Comparison of ENCODE assay signal across 26 mouse cellular contexts in the genomic region with DNA sequence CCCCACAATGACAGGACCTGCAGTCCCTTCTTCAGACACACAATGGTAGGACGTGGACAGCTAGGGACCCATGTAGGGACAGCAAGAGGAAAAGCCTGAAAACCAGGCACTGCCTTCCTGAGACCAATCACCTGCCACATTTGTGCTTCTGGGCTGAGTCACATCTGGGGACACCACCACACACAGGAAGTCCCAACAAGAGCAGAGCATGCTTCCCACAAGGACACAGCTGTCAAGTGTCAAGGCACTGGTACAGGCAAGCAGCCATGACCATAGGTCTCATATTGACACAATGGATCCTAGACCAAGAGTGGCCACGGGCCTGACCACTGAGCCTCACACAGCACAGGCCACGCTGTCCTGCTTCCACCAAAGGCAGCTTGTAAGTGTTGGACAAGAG. TPM values are rescaled to one million over a fixed set of nuclear protein-coding genes. Genes with fewer than 3 reads are reported as not detected.
DNase-seq lines count a peak whose midpoint lies in the region; ATAC-seq and TF ChIP-seq lines count a peak whose summit lies in the region.
"Had no signal": no experiment of that assay in that cellular context is flagged by ENCODE, and none has a peak within 500 bp of the region (broad histone marks: within the 10 kb centered on the region; RNA-seq: fewer than 3 reads in every experiment).

No protein-coding gene starts in this region.

- TF ChIP-seq EP300 in heart, adult 2 months (IDR thresholded peaks at IDR 0.05; ENCODE audit: insufficient read depth, low read depth, low read length), result no peak

- WGBS in embryonic facial prominence, embryonic 14.5 days, result 86% methylated on average over 3 of the region's 3 CpGs
- WGBS in embryonic facial prominence, embryonic 10.5 days, result 91% methylated on average over 3 of the region's 3 CpGs
- WGBS in heart, embryonic 13.5 days, result 88% methylated on average over 3 of the region's 3 CpGs
- WGBS in heart, adult 2 months, result 73% methylated on average over 3 of the region's 3 CpGs

- H3K4me2 ChIP-seq in embryonic facial prominence, embryonic 14.5 days (ENCODE audit: low read depth, low read length), result no peak overlapping the region
- no peak overlapping the region for H3K4me2 ChIP-seq in heart, embryonic 13.5 days
- H3K4me2 ChIP-seq: embryonic facial prominence, embryonic 13.5 days; forebrain, embryonic 15.5 days; heart, embryonic 11.5 days; hindbrain, embryonic 14.5 days; intestine, embryonic 15.5 days had no signal

- intact Hi-C loops in heart, adult 2 months (cut with DNase I), result no loop called here

- no peak for TF ChIP-seq POLR2A in heart, adult 2 months (IDR thresholded peaks at IDR 0.05; ENCODE audit: insufficient read depth, low read depth, low read length)

- no peak for DNase-seq in embryonic facial prominence, embryonic 14.5 days (ENCODE audit: low spot score)
- no peak for DNase-seq in embryonic facial prominence, embryonic 10.5 days (ENCODE audit: low spot score)
- DNase-seq in heart, adult 2 months, result no peak
- DNase-seq in layer of hippocampus, postnatal 14 days (ENCODE audit: low spot score in 2 of 2), result no peak
- DNase-seq: adrenal gland, postnatal 14 days; cerebellum, adult 9-10 months; cerebellum, postnatal 25 days; gastrocnemius, postnatal 25 days; heart, postnatal 10 days; heart, postnatal 4 days; kidney, adult 18-20 months had no signal

- ATAC-seq in embryonic facial prominence, embryonic 14.5 days (ENCODE audit: low read depth), result no peak
- no peak for ATAC-seq in heart, embryonic 13.5 days (ENCODE audit: extremely low read depth, insufficient number of reproducible peaks, low FRiP score, low TSS enrichment)
- ATAC-seq in megakaryocyte, adult 5-6 weeks (ENCODE audit: poor library complexity, severe bottlenecking), result no peak
- ATAC-seq: activated CD4-positive, CD25-positive, alpha-beta regulatory T cell, adult 4 months; forebrain, embryonic 15.5 days; intestine, embryonic 15.5 days; Patski had no signal

- no peak overlapping the region for H3K27ac ChIP-seq in embryonic facial prominence, embryonic 14.5 days (replicated peaks; ENCODE audit: low read depth, low read length)
- no peak overlapping the region for H3K27ac ChIP-seq in embryonic facial prominence, embryonic 10.5 days (replicated peaks)
- H3K27ac ChIP-seq in heart, embryonic 13.5 days (replicated peaks), result no peak overlapping the region
- H3K27ac ChIP-seq in heart, adult 2 months, result no peak overlapping the region
- H3K27ac ChIP-seq: embryonic facial prominence, embryonic 13.5 days; forebrain, embryonic 15.5 days; hindbrain, embryonic 14.5 days; intestine, embryonic 15.5 days had no signal

- peaks cover 4% of the 10 kb centered on the region; the same call in 1 of the 2 replicates for H3K79me2 ChIP-seq in heart, adult 2 months (replicated peaks; ENCODE audit: control insufficient read depth, insufficient read depth, low read length)

- H3K36me3 ChIP-seq in embryonic facial prominence, embryonic 14.5 days (ENCODE audit: control insufficient read depth, insufficient read depth, low read length), result peaks cover 41% of the 10 kb centered on the region
- H3K36me3 ChIP-seq in embryonic facial prominence, embryonic 10.5 days (replicated peaks), result peaks cover 74% of the 10 kb centered on the region
- H3K36me3 ChIP-seq in heart, embryonic 13.5 days, result peaks cover 50% of the 10 kb centered on the region
- H3K36me3 ChIP-seq in heart, adult 2 months (ENCODE audit: control insufficient read depth, insufficient read depth, low read length), result no peaks in the 10 kb centered on the region
- H3K36me3 ChIP-seq in megakaryocyte, embryonic 14.5 days (replicated peaks; ENCODE audit: low read length), result peaks cover 59% of the 10 kb centered on the region

- TF ChIP-seq CTCF in heart, adult 2 months (IDR thresholded peaks at IDR 0.05), result no peak

- 0 out of 2 replicates have a peak overlapping the region, but pooled peaks have one; percentile 25 for H3K9ac ChIP-seq in embryonic facial prominence, embryonic 14.5 days (ENCODE audit: low read depth, low read length)
- 0 out of 2 replicates have a peak overlapping the region, but pooled peaks have one; percentile 6 for H3K9ac ChIP-seq in heart, embryonic 13.5 days
- no peak overlapping the region for H3K9ac ChIP-seq in heart, adult 2 months (ENCODE audit: low read depth, low read length)
- H3K9ac ChIP-seq: embryonic facial prominence, embryonic 13.5 days; forebrain, embryonic 15.5 days; hindbrain, embryonic 14.5 days; intestine, embryonic 15.5 days had no signal

- peaks cover 18% of the 10 kb centered on the region for H3K4me1 ChIP-seq in embryonic facial prominence, embryonic 14.5 days (ENCODE audit: control insufficient read depth, insufficient read depth, low read length)
- H3K4me1 ChIP-seq in embryonic facial prominence, embryonic 10.5 days, result peaks cover 39% of the 10 kb centered on the region
- peaks cover 37% of the 10 kb centered on the region for H3K4me1 ChIP-seq in heart, embryonic 13.5 days
- peaks cover 14% of the 10 kb centered on the region for H3K4me1 ChIP-seq in heart, adult 2 months (ENCODE audit: control insufficient read depth, insufficient read depth, low read length)
- peaks cover 57% of the 10 kb centered on the region for H3K4me1 ChIP-seq in megakaryocyte, embryonic 14.5 days

- no peak overlapping the region for H3K4me3 ChIP-seq in embryonic facial prominence, embryonic 14.5 days (ENCODE audit: low read depth, low read length)
- H3K4me3 ChIP-seq in embryonic facial prominence, embryonic 10.5 days, result no peak overlapping the region
- H3K4me3 ChIP-seq in heart, embryonic 13.5 days, result no peak overlapping the region
- no peak overlapping the region for H3K4me3 ChIP-seq in heart, adult 2 months
- peak overlapping the region; percentile 78 for H3K4me3 ChIP-seq in megakaryocyte, embryonic 14.5 days (replicated peaks)
- H3K4me3 ChIP-seq: embryonic facial prominence, embryonic 13.5 days; erythroblast, embryonic 14.5 days; forebrain, embryonic 15.5 days; intestine, embryonic 15.5 days had no signal

- H3K9me3 ChIP-seq in embryonic facial prominence, embryonic 14.5 days (ENCODE audit: control insufficient read depth, low read length), result no peaks in the 10 kb centered on the region
- H3K9me3 ChIP-seq in embryonic facial prominence, embryonic 10.5 days, result no peaks in the 10 kb centered on the region
- H3K9me3 ChIP-seq in heart, embryonic 13.5 days, result no peaks in the 10 kb centered on the region
- H3K9me3 ChIP-seq in megakaryocyte, embryonic 14.5 days, result no peaks in the 10 kb centered on the region
- H3K9me3 ChIP-seq: embryonic facial prominence, embryonic 13.5 days; forebrain, embryonic 15.5 days; intestine, embryonic 15.5 days had no signal

- no peaks in the 10 kb centered on the region for H3K27me3 ChIP-seq in embryonic facial prominence, embryonic 14.5 days (replicated peaks; ENCODE audit: control insufficient read depth, insufficient read depth, low read length)
- H3K27me3 ChIP-seq in embryonic facial prominence, embryonic 10.5 days (replicated peaks; ENCODE audit: low read depth, poor library complexity, severe bottlenecking), result no peaks in the 10 kb centered on the region
- H3K27me3 ChIP-seq in heart, embryonic 13.5 days (replicated peaks), result no peaks in the 10 kb centered on the region
- no peaks in the 10 kb centered on the region for H3K27me3 ChIP-seq in heart, adult 2 months (ENCODE audit: control insufficient read depth, insufficient read depth, low read length)
- no peaks in the 10 kb centered on the region for H3K27me3 ChIP-seq in megakaryocyte, embryonic 14.5 days (replicated peaks)
- H3K27me3 ChIP-seq: embryonic facial prominence, embryonic 13.5 days; forebrain, embryonic 15.5 days; intestine, embryonic 15.5 days; Patski had no signal

RNA-seq across cellular contexts. Expression of a gene that starts 3.9 kb away (rescaled TPM):
- 77.5 and 78.9 TPM in 2 replicates for polyA plus RNA-seq in embryonic facial prominence, embryonic 14.5 days (2014; fragmentation: Nextera tagmentation; extraction: Ambion mirVana)
- polyA plus RNA-seq in embryonic facial prominence, embryonic 10.5 days (2016; fragmentation: Nextera tagmentation; extraction: Ambion mirVana), result 125 and 126 TPM in 2 replicates
- 61.4 and 66.3 TPM in 2 replicates for polyA plus RNA-seq in heart, embryonic 13.5 days (2015; fragmentation: Nextera tagmentation; extraction: Ambion mirVana)
- 10 to 100 TPM; 22.9 to 23.6 TPM for total RNA-seq in heart, adult 2 months (2021)
- polyA plus RNA-seq in heart, adult 2 months (2012; rRNA removed), result 41.4 and 48.0 TPM in 2 replicates
- 302 and 542 TPM in 2 replicates for polyA plus RNA-seq in megakaryocyte, embryonic 14.5 days (2012; ENCODE audit: insufficient read depth, low replicate concordance)
- 30.4 and 34.0 TPM in 2 replicates for total RNA-seq in megakaryocyte, adult 5-6 weeks (2015)
- 12.5 and 13.0 TPM in 2 replicates for total RNA-seq in megakaryocyte, adult 5-6 weeks (2017)
- 10 to 100 TPM; 86.1 to 90.5 TPM for total RNA-seq in layer of hippocampus, postnatal 14 days (2021)

RNA-seq across cellular contexts. Expression of a gene that starts 8.0 kb away (rescaled TPM):
- 0.35 and 0.38 TPM in 2 replicates for polyA plus RNA-seq in embryonic facial prominence, embryonic 14.5 days (2014; fragmentation: Nextera tagmentation; extraction: Ambion mirVana)
- 0.46 TPM in 1 of 2 replicates, not detected in the other for polyA plus RNA-seq in embryonic facial prominence, embryonic 10.5 days (2016; fragmentation: Nextera tagmentation; extraction: Ambion mirVana)
- 0.17 TPM in 1 of 2 replicates, not detected in the other for polyA plus RNA-seq in heart, embryonic 13.5 days (2015; fragmentation: Nextera tagmentation; extraction: Ambion mirVana)
- total RNA-seq in heart, adult 2 months (2021), result not detected
- not detected in 2 replicates for polyA plus RNA-seq in heart, adult 2 months (2012; rRNA removed)
- polyA plus RNA-seq in megakaryocyte, embryonic 14.5 days (2012; ENCODE audit: insufficient read depth, low replicate concordance), result not detected in 2 replicates
- not detected in 2 replicates for total RNA-seq in megakaryocyte, adult 5-6 weeks (2015)
- total RNA-seq in megakaryocyte, adult 5-6 weeks (2017), result not detected in 2 replicates
- total RNA-seq in layer of hippocampus, postnatal 14 days (2021), result 1 to 10 TPM in 1 of 2 experiments, under 1 TPM in 1; 0.88 to 1.7 TPM
- total RNA-seq: adrenal gland, postnatal 14 days; gastrocnemius, postnatal 25 days; granulocyte monocyte progenitor cell, adult 5-6 weeks; heart, postnatal 10 days; heart, postnatal 4 days had no signal
- polyA plus RNA-seq: activated CD4-positive, CD25-positive, alpha-beta regulatory T cell, adult 4 months; erythroblast, embryonic 14.5 days had no signal

RNA-seq across cellular contexts. Expression of a gene that starts 14.2 kb away (rescaled TPM):
- polyA plus RNA-seq in embryonic facial prominence, embryonic 14.5 days (2014; fragmentation: Nextera tagmentation; extraction: Ambion mirVana), result 8.3 and 10.7 TPM in 2 replicates
- 1.9 and 2.2 TPM in 2 replicates for polyA plus RNA-seq in embryonic facial prominence, embryonic 10.5 days (2016; fragmentation: Nextera tagmentation; extraction: Ambion mirVana)
- 23.8 and 27.3 TPM in 2 replicates for polyA plus RNA-seq in heart, embryonic 13.5 days (2015; fragmentation: Nextera tagmentation; extraction: Ambion mirVana)
- total RNA-seq in heart, adult 2 months (2021), result 1 to 10 TPM; 3.8 to 4.7 TPM
- 9.7 and 11.9 TPM in 2 replicates for polyA plus RNA-seq in heart, adult 2 months (2012; rRNA removed)
- 1.6 TPM in 1 of 2 replicates, not detected in the other for polyA plus RNA-seq in megakaryocyte, embryonic 14.5 days (2012; ENCODE audit: insufficient read depth, low replicate concordance)
- total RNA-seq in megakaryocyte, adult 5-6 weeks (2015), result 3.9 and 5.3 TPM in 2 replicates
- 1.7 and 2.7 TPM in 2 replicates for total RNA-seq in megakaryocyte, adult 5-6 weeks (2017)
- 1 to 10 TPM; 1.2 to 2.4 TPM for total RNA-seq in layer of hippocampus, postnatal 14 days (2021)

RNA-seq across cellular contexts. Expression of a gene that starts 16.5 kb away (rescaled TPM):
- 32.5 and 33.6 TPM in 2 replicates for polyA plus RNA-seq in embryonic facial prominence, embryonic 14.5 days (2014; fragmentation: Nextera tagmentation; extraction: Ambion mirVana)
- polyA plus RNA-seq in embryonic facial prominence, embryonic 10.5 days (2016; fragmentation: Nextera tagmentation; extraction: Ambion mirVana), result 52.8 and 54.3 TPM in 2 replicates
- 30.2 and 30.9 TPM in 2 replicates for polyA plus RNA-seq in heart, embryonic 13.5 days (2015; fragmentation: Nextera tagmentation; extraction: Ambion mirVana)
- total RNA-seq in heart, adult 2 months (2021), result 10 to 100 TPM; 42.2 to 44.7 TPM
- polyA plus RNA-seq in heart, adult 2 months (2012; rRNA removed), result 47.0 and 52.3 TPM in 2 replicates
- polyA plus RNA-seq in megakaryocyte, embryonic 14.5 days (2012; ENCODE audit: insufficient read depth, low replicate concordance), result 11.1 and 25.3 TPM in 2 replicates
- 20.9 and 27.8 TPM in 2 replicates for total RNA-seq in megakaryocyte, adult 5-6 weeks (2015)
- total RNA-seq in megakaryocyte, adult 5-6 weeks (2017), result 9.7 and 12.6 TPM in 2 replicates
- total RNA-seq in layer of hippocampus, postnatal 14 days (2021), result 10 to 100 TPM; 45.3 to 49.0 TPM

RNA-seq across cellular contexts. Expression of a gene that starts 27.9 kb away (rescaled TPM):
- polyA plus RNA-seq in embryonic facial prominence, embryonic 14.5 days (2014; fragmentation: Nextera tagmentation; extraction: Ambion mirVana), result 0.16 TPM in 1 of 2 replicates, not detected in the other
- polyA plus RNA-seq in embryonic facial prominence, embryonic 10.5 days (2016; fragmentation: Nextera tagmentation; extraction: Ambion mirVana), result 0.05 TPM in 1 of 2 replicates, not detected in the other
- polyA plus RNA-seq in heart, embryonic 13.5 days (2015; fragmentation: Nextera tagmentation; extraction: Ambion mirVana), result 0.51 TPM in 1 of 2 replicates, not detected in the other
- not detected for total RNA-seq in heart, adult 2 months (2021)
- polyA plus RNA-seq in heart, adult 2 months (2012; rRNA removed), result 0.08 and 0.20 TPM in 2 replicates
- 0.70 TPM in 1 of 2 replicates, not detected in the other for polyA plus RNA-seq in megakaryocyte, embryonic 14.5 days (2012; ENCODE audit: insufficient read depth, low replicate concordance)
- 2.7 and 5.6 TPM in 2 replicates for total RNA-seq in megakaryocyte, adult 5-6 weeks (2015)
- 1.2 and 1.8 TPM in 2 replicates for total RNA-seq in megakaryocyte, adult 5-6 weeks (2017)
- under 1 TPM in 1 of 2 experiments, not detected in 1; 0.16 TPM for total RNA-seq in layer of hippocampus, postnatal 14 days (2021)
- total RNA-seq: adrenal gland, adult 18-20 months; adrenal gland, postnatal 14 days; gastrocnemius, postnatal 25 days; heart, postnatal 10 days; heart, postnatal 4 days had no signal
- polyA plus RNA-seq: C2C12; embryonic facial prominence, embryonic 13.5 days; forebrain, embryonic 11.5 days; heart, embryonic 11.5 days; intestine, embryonic 15.5 days; Patski had no signal
